Mouse (Mus musculus) forebrain, embryonic 12.5 days (tissue): ENCODE data around the gene Dpp4. TPM values are rescaled to one million over a fixed set of nuclear protein-coding genes. Genes with fewer than 3 reads are reported as not detected.

Experiments used
- ATAC-seq: fragments of 200-750 bp; cut with Nextera tagmentation; 2 replicates; pipeline ENCODE4 v1.8.0; 2017; ENCODE audit warnings: moderate TSS enrichment; ENCODE audit not compliant: low FRiP score
- H3K27ac ChIP-seq: fragments of 300-500 bp; sonication (generic); 2 replicates; pipeline ENCODE4 v1.5.1; 2016; ENCODE audit warnings: mild to moderate bottlenecking
- H3K27me3 ChIP-seq: fragments of 300-500 bp; sonication (generic); 2 replicates; pipeline ENCODE4 v1.6.1; 2016; ENCODE audit warnings: mild to moderate bottlenecking
- H3K36me3 ChIP-seq: fragments of 300-500 bp; sonication (generic); replicated peaks from 2 replicates; pipeline ENCODE4 v1.6.1; 2016; ENCODE audit warnings: mild to moderate bottlenecking
- H3K4me1 ChIP-seq: fragments of 300-500 bp; sonication (generic); 2 replicates; pipeline ENCODE4 v1.6.1; 2016
- H3K4me2 ChIP-seq: fragments of 300-500 bp; sonication (generic); 2 replicates; pipeline ENCODE4 v1.6.1; 2016; ENCODE audit warnings: mild to moderate bottlenecking, moderate library complexity
- H3K4me3 ChIP-seq: fragments of 300-500 bp; sonication (generic); replicated peaks from 2 replicates; pipeline ENCODE4 v1.5.1; 2016; ENCODE audit warnings: mild to moderate bottlenecking
- H3K9ac ChIP-seq: fragments of 300-500 bp; sonication (generic); 2 replicates; pipeline ENCODE4 v1.6.1; 2016; ENCODE audit warnings: mild to moderate bottlenecking
- H3K9me3 ChIP-seq: fragments of 300-500 bp; sonication (generic); 2 replicates; pipeline ENCODE4 v1.6.1; 2016
- WGBS: fragments of 180-500 bp; shearing (Covaris S2); methylation state at CpG from one replicate; pipeline ENCODE4 v1.1.7; 2016; 5-methylcytosine and 5-hydroxymethylcytosine counted together
- polyA plus RNA-seq: library from polyadenylated mRNA; unstranded; fragments of >200 nt; fragmentation: Nextera tagmentation; extraction: Ambion mirVana; gene quantifications from 2 replicates; pipeline ENCODE4 v1.2.1, GENCODE M21; 2016

Dpp4 gene
- polyA plus RNA-seq, 1 experiment from 2014 or later: 1.0 TPM

GRCm38 (mm10) chr2:62307477-62307876 lies 104.6 kb downstream of the Dpp4 start:
- H3K9ac ChIP-seq: no peak overlapping the region
- no peak for ATAC-seq
- H3K27ac ChIP-seq: no peak overlapping the region
- H3K4me1 ChIP-seq: no peaks in the 10 kb centered on the region
- no peak overlapping the region for H3K4me2 ChIP-seq
- no peaks in the 10 kb centered on the region for H3K27me3 ChIP-seq
- no peaks in the 10 kb centered on the region for H3K9me3 ChIP-seq
- no peaks in the 10 kb centered on the region for H3K36me3 ChIP-seq
- WGBS: 90% methylated on average over 2 of the region's 2 CpGs
- H3K4me3 ChIP-seq: no peak overlapping the region

GRCm38 (mm10) chr2:62306978-62307377 lies 105.1 kb downstream of the Dpp4 start:
- Histone ChIP-seq H3K4me2 (no peak overlapping the region), H3K4me1 (no peaks in the 10 kb centered on the region), H3K4me3 (no peak overlapping the region), H3K27ac (no peak overlapping the region), H3K36me3 (no peaks in the 10 kb centered on the region), H3K27me3 (no peaks in the 10 kb centered on the region), H3K9ac (no peak overlapping the region), H3K9me3 (no peaks in the 10 kb centered on the region)
- ATAC-seq: no peak
- 92% methylated on average over 5 of the region's 5 CpGs for WGBS

GRCm38 (mm10) chr2:62301716-62302115 lies 110.3 kb downstream of the Dpp4 start:
- no peak for ATAC-seq
- no peak overlapping the region for H3K9ac ChIP-seq
- no peaks in the 10 kb centered on the region for H3K4me1 ChIP-seq
- no peaks in the 10 kb centered on the region for H3K27me3 ChIP-seq
- no peak overlapping the region for H3K4me3 ChIP-seq
- no peaks in the 10 kb centered on the region for H3K36me3 ChIP-seq
- no peak overlapping the region for H3K4me2 ChIP-seq
- no peaks in the 10 kb centered on the region for H3K9me3 ChIP-seq
- 96% methylated on average over 2 of the region's 2 CpGs for WGBS
- H3K27ac ChIP-seq: no peak overlapping the region

DNA sequence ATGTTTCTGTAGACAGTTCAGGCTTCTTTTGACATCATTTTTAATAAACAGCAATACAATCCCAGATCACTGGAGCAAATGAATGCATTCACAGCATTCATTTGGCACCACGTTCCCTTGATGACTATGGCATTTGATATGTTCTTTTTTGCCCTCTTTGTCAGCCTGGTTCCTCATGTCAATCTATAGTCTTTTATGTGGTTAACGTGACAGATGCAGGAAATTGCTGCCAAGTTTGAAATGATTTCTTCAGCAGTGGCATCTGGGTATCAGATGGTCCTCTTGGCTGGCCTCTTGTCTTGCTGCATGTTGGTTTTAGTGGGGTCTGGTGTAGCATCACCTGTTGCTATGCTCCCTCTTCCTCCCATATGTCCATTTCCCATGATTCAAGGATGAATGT lies 118.2 kb downstream of the Dpp4 start:
- Histone ChIP-seq H3K4me1 (no peaks in the 10 kb centered on the region), H3K36me3 (no peaks in the 10 kb centered on the region), H3K4me3 (no peak overlapping the region), H3K27me3 (no peaks in the 10 kb centered on the region), H3K9me3 (no peaks in the 10 kb centered on the region), H3K9ac (no peak overlapping the region), H3K4me2 (no peak overlapping the region), H3K27ac (no peak overlapping the region)
- no peak for ATAC-seq
- WGBS: 21% methylated on average over 2 of the region's 2 CpGs

- no peak overlapping the region for H3K4me2 ChIP-seq
- WGBS: 77% methylated on average over 4 of the region's 4 CpGs
- no peak overlapping the region for H3K27ac ChIP-seq
- H3K9me3 ChIP-seq: no peaks in the 10 kb centered on the region
- H3K36me3 ChIP-seq: no peaks in the 10 kb centered on the region
- H3K4me3 ChIP-seq: no peak overlapping the region
- ATAC-seq: no peak
- H3K9ac ChIP-seq: no peak overlapping the region
- H3K4me1 ChIP-seq: no peaks in the 10 kb centered on the region
- no peaks in the 10 kb centered on the region for H3K27me3 ChIP-seq
Measured at GRCm38 (mm10) chr2:62287532-62287931, 124.5 kb downstream of the Dpp4 start.

- ATAC-seq: no peak
Measured at GRCm38 (mm10) chr2:62285847-62286246, 126.2 kb downstream of the Dpp4 start.

GRCm38 (mm10) chr2:62285026-62285425 lies 127.0 kb downstream of the Dpp4 start:
- no peaks in the 10 kb centered on the region for H3K36me3 ChIP-seq
- H3K4me1 ChIP-seq: no peaks in the 10 kb centered on the region
- H3K9ac ChIP-seq: no peak overlapping the region
- H3K27ac ChIP-seq: no peak overlapping the region
- H3K9me3 ChIP-seq: no peaks in the 10 kb centered on the region
- no peak overlapping the region for H3K4me3 ChIP-seq
- no peaks in the 10 kb centered on the region for H3K27me3 ChIP-seq
- 72% methylated on average over 2 of the region's 2 CpGs for WGBS
- no peak overlapping the region for H3K4me2 ChIP-seq
- no peak for ATAC-seq

More at GRCm38 (mm10) chr2:62285847-62286246, 126.2 kb downstream of the Dpp4 start:
- Histone ChIP-seq H3K9me3 (no peaks in the 10 kb centered on the region), H3K36me3 (no peaks in the 10 kb centered on the region), H3K27me3 (no peaks in the 10 kb centered on the region), H3K9ac (no peak overlapping the region), H3K27ac (no peak overlapping the region), H3K4me3 (no peak overlapping the region), H3K4me2 (no peak overlapping the region), H3K4me1 (no peaks in the 10 kb centered on the region)
- WGBS: 2% methylated on average over 2 of the region's 2 CpGs

Other genes starting within 250 kb of the Dpp4 start
- 0.65 and 1.1 TPM in 2 replicates for gene Gcg, start 71.4 kb upstream of the Dpp4 start, polyA plus RNA-seq
- 1.6 TPM in 2 replicates for gene Fap, start 161.8 kb upstream of the Dpp4 start, polyA plus RNA-seq
- gene Ifih1, start 234.0 kb upstream of the Dpp4 start, polyA plus RNA-seq: 1.5 and 1.9 TPM in 2 replicates